In genomic region chr1:67010520-67010919, GRCm38 (mm10) we compare ENCODE assay signal across 19 mouse cellular contexts. TPM values are rescaled to one million over a fixed set of nuclear protein-coding genes. Genes with fewer than 3 reads are reported as not detected.
DNase-seq lines count a peak whose midpoint lies in the region; ATAC-seq lines count a peak whose summit lies in the region.
"Had no signal": no experiment of that assay in that cellular context is flagged by ENCODE, and none has a peak within 500 bp of the region (broad histone marks: within the 10 kb centered on the region; RNA-seq: fewer than 3 reads in every experiment).

No protein-coding gene starts in this region.

- H3K4me2 ChIP-seq in heart, embryonic 16.5 days (ENCODE audit: low read depth, low read length) = no peak overlapping the region

- 93% methylated on average over 3 of the region's 3 CpGs for WGBS in heart, embryonic 16.5 days

- 0 out of 2 replicates have a peak, but pooled peaks have one; percentile 52 for ATAC-seq in heart, embryonic 16.5 days (replicated peaks; ENCODE audit: extremely low read depth, insufficient read depth, low FRiP score)
- ATAC-seq: activated CD4-positive, CD25-positive, alpha-beta regulatory T cell, adult 4 months; CD4-positive, CD25-positive, alpha-beta regulatory T cell, adult 4 months; Patski had no signal

- H3K4me3 ChIP-seq in heart, embryonic 16.5 days (ENCODE audit: low read length) = no peak overlapping the region

- H3K9ac ChIP-seq in heart, embryonic 16.5 days (ENCODE audit: low read length) = no peak overlapping the region

- peaks cover 4% of the 10 kb centered on the region for H3K4me1 ChIP-seq in heart, embryonic 16.5 days (ENCODE audit: control insufficient read depth, insufficient read depth, low read length)

- peak; percentile 79 for DNase-seq in heart, adult 11 months
- DNase-seq in heart, postnatal 25 days (ENCODE audit: low spot score) = no peak
- no peak for DNase-seq in heart, adult 9 months (ENCODE audit: low spot score in 2 of 2)
- DNase-seq: adrenal gland, adult 2 months; adrenal gland, adult 8-10 months; adrenal gland, postnatal 10 days; adrenal gland, postnatal 14 days; adrenal gland, postnatal 25 days; adrenal gland, postnatal 36 days; B cell, adult 2 months; cerebellum, adult 11 months; cerebellum, adult 11-12 months; cerebellum, adult 18-20 months had no signal

- H3K9me3 ChIP-seq in heart, embryonic 16.5 days (replicated peaks; ENCODE audit: control insufficient read depth, low read length) = no peaks in the 10 kb centered on the region
- H3K9me3 ChIP-seq: G1E had no signal

- no peak overlapping the region for H3K27ac ChIP-seq in heart, embryonic 16.5 days (ENCODE audit: low read length)

- peaks cover 14% of the 10 kb centered on the region for H3K36me3 ChIP-seq in heart, embryonic 16.5 days (ENCODE audit: control insufficient read depth, insufficient read depth)

- no peaks in the 10 kb centered on the region for H3K27me3 ChIP-seq in heart, embryonic 16.5 days (ENCODE audit: control insufficient read depth, insufficient read depth, low read length)
- H3K27me3 ChIP-seq: CH12.LX, Patski had no signal

- intact Hi-C loops in heart, postnatal 25 days (cut with DNase I) = no loop called here

RNA-seq across cellular contexts. Expression of gene Lancl1, which starts 28.2 kb away (rescaled TPM):
- 10 to 100 TPM; 32.6 to 34.3 TPM for total RNA-seq in heart, postnatal 25 days (2021)
- 75.0 and 78.9 TPM in 2 replicates for polyA plus RNA-seq in heart, embryonic 16.5 days (2015; fragmentation: Nextera tagmentation; extraction: Ambion mirVana)
